Mouse (Mus musculus): ENCODE data around the gene Gm10428.

DNA sequence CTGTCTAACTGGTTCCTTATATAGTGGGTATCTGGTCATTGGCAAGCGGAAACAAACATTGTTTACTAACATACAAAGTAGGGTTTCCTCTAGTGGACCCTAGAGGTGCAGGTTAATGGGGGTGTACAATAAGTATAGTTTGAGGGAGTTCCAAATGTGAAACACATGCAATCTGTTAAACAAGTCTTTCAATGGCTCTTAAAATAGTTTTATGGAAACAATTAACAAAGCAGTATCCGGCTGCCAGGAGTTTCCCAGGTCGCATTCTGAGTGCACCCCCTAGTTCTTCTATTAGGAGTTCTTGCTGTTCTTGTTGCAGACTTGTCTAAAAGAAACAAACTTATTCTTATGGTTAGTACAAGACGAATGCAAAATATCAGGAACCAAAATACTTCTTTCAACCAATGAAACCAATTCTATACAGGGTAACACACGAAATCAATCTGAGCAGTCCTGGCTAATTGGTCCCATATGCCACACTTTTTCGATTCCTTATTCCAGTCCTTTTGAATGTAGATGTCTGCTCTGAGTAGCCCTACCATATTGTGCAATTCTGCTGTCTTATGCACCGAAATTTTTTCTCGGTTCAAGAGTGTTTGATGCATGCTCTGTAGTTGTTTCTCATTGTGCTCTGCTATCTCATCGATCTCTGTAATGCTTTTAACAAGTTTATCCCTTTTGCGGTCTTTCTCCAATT is 10.5 kb upstream of the Gm10428 start:
- TF ChIP-seq CTCF (IDR thresholded peaks at IDR 0.05; ENCODE audit: low read depth) (no peak), EP300 (optimal IDR thresholded peaks at IDR 0.05) (no peak)

Measured in stomach, postnatal 0 days (tissue).